Mouse (Mus musculus): ENCODE data around the gene Gm21987.

- TF ChIP-seq CTCF (IDR thresholded peaks at IDR 0.05; ENCODE audit: insufficient read depth, low read length) (no peak), POLR2A (IDR thresholded peaks at IDR 0.05; ENCODE audit: borderline replicate concordance, extremely low read depth, low read depth, low read length) (no peak)
These were observed 53.6 kb downstream of the Gm21987 start for GRCm38 (mm10) chr16:38400311-38400960.

Data from lung, adult 2 months (tissue).